Mouse (Mus musculus): ENCODE data around the gene Cacna2d1. TPM values are rescaled to one million over a fixed set of nuclear protein-coding genes. Genes with fewer than 3 reads are reported as not detected.
A peak's percentile ranks its signal among the peaks of the same experiment; 100 is the strongest.

Gene Cacna2d1
- polyA plus RNA-seq, 1 experiment from 2014 or later: 19.1 TPM

GRCm38 (mm10) chr5:15941191-15941725, 6.8 kb downstream of the Cacna2d1 start:
- H3K36me3 ChIP-seq: no peaks in the 10 kb centered on the region
- no peaks in the 10 kb centered on the region for H3K9me3 ChIP-seq (replicated peaks)
- no peak overlapping the region for H3K27ac ChIP-seq (replicated peaks)
- no peaks in the 10 kb centered on the region for H3K4me1 ChIP-seq
- no peak overlapping the region for H3K9ac ChIP-seq
- no peak for ATAC-seq (ENCODE audit: insufficient number of reproducible peaks, low FRiP score, low TSS enrichment, low read depth)
- H3K27me3 ChIP-seq: no peaks in the 10 kb centered on the region
- no peak overlapping the region for H3K4me3 ChIP-seq (replicated peaks)
- 63% methylated on average over 6 of the region's 6 CpGs for WGBS
- H3K4me2 ChIP-seq (replicated peaks): no peak overlapping the region

GRCm38 (mm10) chr5:15942051-15942450, 7.6 kb downstream of the Cacna2d1 start:
- Histone ChIP-seq H3K36me3 (no peaks in the 10 kb centered on the region), H3K9me3 (replicated peaks) (no peaks in the 10 kb centered on the region), H3K4me3 (replicated peaks) (no peak overlapping the region), H3K27ac (replicated peaks) (no peak overlapping the region), H3K27me3 (no peaks in the 10 kb centered on the region), H3K4me2 (replicated peaks) (no peak overlapping the region), H3K9ac (no peak overlapping the region), H3K4me1 (no peaks in the 10 kb centered on the region)
- WGBS: 58% methylated on average over 4 of the region's 4 CpGs
- ATAC-seq (ENCODE audit: insufficient number of reproducible peaks, low FRiP score, low TSS enrichment, low read depth): no peak

GRCm38 (mm10) chr5:15948290-15949037, 14.0 kb downstream of the Cacna2d1 start:
- H3K9me3 ChIP-seq (replicated peaks): no peaks in the 10 kb centered on the region
- 84% methylated on average over 6 of the region's 6 CpGs for WGBS
- ATAC-seq (ENCODE audit: insufficient number of reproducible peaks, low FRiP score, low TSS enrichment, low read depth): no peak
- no peaks in the 10 kb centered on the region for H3K36me3 ChIP-seq
- H3K4me2 ChIP-seq (replicated peaks): no peak overlapping the region
- H3K4me3 ChIP-seq (replicated peaks): no peak overlapping the region
- H3K27ac ChIP-seq (replicated peaks): no peak overlapping the region
- no peaks in the 10 kb centered on the region for H3K4me1 ChIP-seq
- no peak overlapping the region for H3K9ac ChIP-seq
- H3K27me3 ChIP-seq: no peaks in the 10 kb centered on the region

- H3K36me3 ChIP-seq: no peaks in the 10 kb centered on the region
- no peak overlapping the region for H3K27ac ChIP-seq (replicated peaks)
- no peak overlapping the region for H3K4me3 ChIP-seq (replicated peaks)
- no peak overlapping the region for H3K9ac ChIP-seq
- no peak overlapping the region for H3K4me2 ChIP-seq (replicated peaks)
- no peak for ATAC-seq (ENCODE audit: insufficient number of reproducible peaks, low FRiP score, low TSS enrichment, low read depth)
- H3K9me3 ChIP-seq (replicated peaks): no peaks in the 10 kb centered on the region
- WGBS: 59% methylated on average over 1 of the region's 1 CpGs
- no peaks in the 10 kb centered on the region for H3K4me1 ChIP-seq
- no peaks in the 10 kb centered on the region for H3K27me3 ChIP-seq
Observed at GRCm38 (mm10) chr5:15959760-15960159, 25.3 kb downstream of the Cacna2d1 start.

GRCm38 (mm10) chr5:15961866-15962265, 27.4 kb downstream of the Cacna2d1 start:
- H3K4me1 ChIP-seq: no peaks in the 10 kb centered on the region
- no peak overlapping the region for H3K4me2 ChIP-seq (replicated peaks)
- no peak for ATAC-seq (ENCODE audit: insufficient number of reproducible peaks, low FRiP score, low TSS enrichment, low read depth)
- no peak overlapping the region for H3K4me3 ChIP-seq (replicated peaks)
- H3K27me3 ChIP-seq: no peaks in the 10 kb centered on the region
- H3K27ac ChIP-seq (replicated peaks): no peak overlapping the region
- 51% methylated on average over 2 of the region's 2 CpGs for WGBS
- no peaks in the 10 kb centered on the region for H3K9me3 ChIP-seq (replicated peaks)
- no peak overlapping the region for H3K9ac ChIP-seq
- H3K36me3 ChIP-seq: no peaks in the 10 kb centered on the region

- no peaks in the 10 kb centered on the region for H3K9me3 ChIP-seq (replicated peaks)
- ATAC-seq (ENCODE audit: insufficient number of reproducible peaks, low FRiP score, low TSS enrichment, low read depth): no peak
- H3K4me3 ChIP-seq (replicated peaks): no peak overlapping the region
- no peak overlapping the region for H3K4me2 ChIP-seq (replicated peaks)
- no peaks in the 10 kb centered on the region for H3K4me1 ChIP-seq
- H3K9ac ChIP-seq: no peak overlapping the region
- H3K27ac ChIP-seq (replicated peaks): no peak overlapping the region
- no peaks in the 10 kb centered on the region for H3K27me3 ChIP-seq
- H3K36me3 ChIP-seq: no peaks in the 10 kb centered on the region
Observed at GRCm38 (mm10) chr5:15966888-15967287, 32.4 kb downstream of the Cacna2d1 start.

- Histone ChIP-seq H3K36me3 (no peaks in the 10 kb centered on the region), H3K27ac (replicated peaks) (no peak overlapping the region), H3K9ac (no peak overlapping the region), H3K4me3 (replicated peaks) (no peak overlapping the region), H3K4me1 (no peaks in the 10 kb centered on the region), H3K4me2 (replicated peaks) (no peak overlapping the region), H3K27me3 (no peaks in the 10 kb centered on the region), H3K9me3 (replicated peaks) (no peaks in the 10 kb centered on the region)
- WGBS: 70% methylated on average over 4 of the region's 4 CpGs
- no peak for ATAC-seq (ENCODE audit: insufficient number of reproducible peaks, low FRiP score, low TSS enrichment, low read depth)
Observed at GRCm38 (mm10) chr5:15971821-15972220, 37.3 kb downstream of the Cacna2d1 start.

GRCm38 (mm10) chr5:15972351-15972750, 37.9 kb downstream of the Cacna2d1 start:
- no peak for ATAC-seq (ENCODE audit: insufficient number of reproducible peaks, low FRiP score, low TSS enrichment, low read depth)
- H3K4me2 ChIP-seq (replicated peaks): no peak overlapping the region
- no peak overlapping the region for H3K27ac ChIP-seq (replicated peaks)
- no peak overlapping the region for H3K9ac ChIP-seq
- H3K27me3 ChIP-seq: no peaks in the 10 kb centered on the region
- H3K9me3 ChIP-seq (replicated peaks): no peaks in the 10 kb centered on the region
- H3K36me3 ChIP-seq: no peaks in the 10 kb centered on the region
- H3K4me3 ChIP-seq (replicated peaks): no peak overlapping the region
- no peaks in the 10 kb centered on the region for H3K4me1 ChIP-seq
- WGBS: 64% methylated on average over 1 of the region's 1 CpGs

- Histone ChIP-seq H3K9ac (no peak overlapping the region), H3K9me3 (replicated peaks) (no peaks in the 10 kb centered on the region), H3K36me3 (no peaks in the 10 kb centered on the region), H3K4me3 (replicated peaks) (no peak overlapping the region), H3K27me3 (no peaks in the 10 kb centered on the region), H3K4me1 (no peaks in the 10 kb centered on the region), H3K4me2 (replicated peaks) (no peak overlapping the region), H3K27ac (replicated peaks) (no peak overlapping the region)
- no peak for ATAC-seq (ENCODE audit: insufficient number of reproducible peaks, low FRiP score, low TSS enrichment, low read depth)
Observed at GRCm38 (mm10) chr5:15974652-15975051, 40.2 kb downstream of the Cacna2d1 start.

GRCm38 (mm10) chr5:15979225-15979624, 44.7 kb downstream of the Cacna2d1 start:
- no peaks in the 10 kb centered on the region for H3K27me3 ChIP-seq
- H3K4me2 ChIP-seq (replicated peaks): no peak overlapping the region
- H3K36me3 ChIP-seq: no peaks in the 10 kb centered on the region
- H3K9ac ChIP-seq: no peak overlapping the region
- WGBS: 69% methylated on average over 2 of the region's 2 CpGs
- H3K27ac ChIP-seq (replicated peaks): no peak overlapping the region
- no peaks in the 10 kb centered on the region for H3K9me3 ChIP-seq (replicated peaks)
- H3K4me3 ChIP-seq (replicated peaks): no peak overlapping the region
- no peak for ATAC-seq (ENCODE audit: insufficient number of reproducible peaks, low FRiP score, low TSS enrichment, low read depth)
- H3K4me1 ChIP-seq: no peaks in the 10 kb centered on the region

- WGBS: 50% methylated on average over 4 of the region's 4 CpGs
- no peak overlapping the region for H3K4me3 ChIP-seq (replicated peaks)
Observed at GRCm38 (mm10) chr5:15982573-15982972, 48.1 kb downstream of the Cacna2d1 start.

GRCm38 (mm10) chr5:15983354-15983753, 48.9 kb downstream of the Cacna2d1 start:
- Histone ChIP-seq H3K9ac (no peak overlapping the region), H3K4me2 (replicated peaks) (no peak overlapping the region), H3K4me1 (no peaks in the 10 kb centered on the region), H3K9me3 (replicated peaks) (no peaks in the 10 kb centered on the region), H3K27me3 (no peaks in the 10 kb centered on the region), H3K36me3 (no peaks in the 10 kb centered on the region), H3K4me3 (replicated peaks) (no peak overlapping the region), H3K27ac (replicated peaks) (0 out of 2 replicates have a peak overlapping the region, but pooled peaks have one; percentile 22)
- 19% methylated on average over 5 of the region's 5 CpGs for WGBS
- ATAC-seq (ENCODE audit: insufficient number of reproducible peaks, low FRiP score, low TSS enrichment, low read depth): no peak

More at GRCm38 (mm10) chr5:15982573-15982972, 48.1 kb downstream of the Cacna2d1 start:
- ATAC-seq (ENCODE audit: insufficient number of reproducible peaks, low FRiP score, low TSS enrichment, low read depth): no peak
- Histone ChIP-seq H3K4me2 (replicated peaks) (no peak overlapping the region), H3K4me1 (no peaks in the 10 kb centered on the region), H3K9me3 (replicated peaks) (no peaks in the 10 kb centered on the region), H3K36me3 (no peaks in the 10 kb centered on the region), H3K27ac (replicated peaks) (no peak overlapping the region), H3K9ac (no peak overlapping the region), H3K27me3 (no peaks in the 10 kb centered on the region)
